Mouse (Mus musculus): ENCODE data around the gene Tmem132b. TPM values are rescaled to one million over a fixed set of nuclear protein-coding genes. Genes with fewer than 3 reads are reported as not detected.

The Tmem132b gene
- 0.23 TPM in 1 of 2 replicates, not detected in the other for polyA plus RNA-seq (2012; rRNA removed; ENCODE audit: low replicate concordance)

GRCm38 (mm10) chr5:125531634-125532033 lies at the start of gene Tmem132b:
Tmem132b (plus strand) TSS chr5:125531774.

Other genes starting within 250 kb of the Tmem132b start
- 24.1 and 88.9 TPM in 2 replicates for gene Scarb1, start 190.7 kb upstream of the Tmem132b start, polyA plus RNA-seq (2012; rRNA removed; ENCODE audit: low replicate concordance)
- 0.33 and 0.56 TPM in 2 replicates for gene Gm10382, start 142.5 kb upstream of the Tmem132b start, polyA plus RNA-seq (2012; rRNA removed; ENCODE audit: low replicate concordance)
- gene Ubc, start 141.6 kb upstream of the Tmem132b start, polyA plus RNA-seq (2012; rRNA removed; ENCODE audit: low replicate concordance): 305 and 341 TPM in 2 replicates
- 10.1 and 19.0 TPM in 2 replicates for gene Dhx37, start 97.7 kb upstream of the Tmem132b start, polyA plus RNA-seq (2012; rRNA removed; ENCODE audit: low replicate concordance)
- 35.6 and 40.5 TPM in 2 replicates for gene Bri3bp, start 90.2 kb upstream of the Tmem132b start, polyA plus RNA-seq (2012; rRNA removed; ENCODE audit: low replicate concordance)
- 29.0 and 42.2 TPM in 2 replicates for gene Aacs, start 56.0 kb upstream of the Tmem132b start, polyA plus RNA-seq (2012; rRNA removed; ENCODE audit: low replicate concordance)

Measured in duodenum, adult 2 months (tissue).